Mouse (Mus musculus): ENCODE measurements around the gene Col4a6. TPM values are rescaled to one million over a fixed set of nuclear protein-coding genes. Genes with fewer than 3 reads are reported as not detected.

Gene Col4a6
- polyA plus RNA-seq, 1 experiment from 2014 or later, result not detected

- Histone ChIP-seq H3K27ac (no peak overlapping the region), H3K4me3 (ENCODE audit: inconsistent target) (no peak overlapping the region), H3K36me3 (ENCODE audit: inconsistent target) (no peaks in the 10 kb centered on the region), H3K79me2 (ENCODE audit: inconsistent target) (no peaks in the 10 kb centered on the region)
- 87% methylated on average over 2 of the region's 2 CpGs for WGBS (ENCODE audit: missing documents)
These were observed 132.5 kb downstream of the Col4a6 start for GRCm38 (mm10) chrX:141341417-141341816.

GRCm38 (mm10) chrX:141328044-141328443 lies 145.8 kb downstream of the Col4a6 start:
- Histone ChIP-seq H3K36me3 (ENCODE audit: inconsistent target) (no peaks in the 10 kb centered on the region), H3K4me3 (ENCODE audit: inconsistent target) (no peak overlapping the region), H3K27ac (no peak overlapping the region), H3K79me2 (ENCODE audit: inconsistent target) (no peaks in the 10 kb centered on the region)
- 87% methylated on average over 2 of the region's 2 CpGs for WGBS (ENCODE audit: missing documents)

GRCm38 (mm10) chrX:141324201-141324600 lies 149.7 kb downstream of the Col4a6 start:
- H3K79me2 ChIP-seq (ENCODE audit: inconsistent target), result no peaks in the 10 kb centered on the region
- 90% methylated on average over 3 of the region's 3 CpGs for WGBS (ENCODE audit: missing documents)
- no peak overlapping the region for H3K27ac ChIP-seq
- H3K4me3 ChIP-seq (ENCODE audit: inconsistent target), result no peak overlapping the region
- H3K36me3 ChIP-seq (ENCODE audit: inconsistent target), result no peaks in the 10 kb centered on the region

- H3K36me3 ChIP-seq (ENCODE audit: inconsistent target), result no peaks in the 10 kb centered on the region
- no peak overlapping the region for H3K27ac ChIP-seq
- WGBS (ENCODE audit: missing documents), result 14% methylated on average over 1 of the region's 1 CpGs
- H3K4me3 ChIP-seq (ENCODE audit: inconsistent target), result no peak overlapping the region
- no peaks in the 10 kb centered on the region for H3K79me2 ChIP-seq (ENCODE audit: inconsistent target)
These were observed 157.7 kb downstream of the Col4a6 start for GRCm38 (mm10) chrX:141316217-141316616.

- no peak overlapping the region for H3K27ac ChIP-seq
- WGBS (ENCODE audit: missing documents), result 63% methylated on average over 2 of the region's 3 CpGs
- H3K4me3 ChIP-seq (ENCODE audit: inconsistent target), result no peak overlapping the region
- no peaks in the 10 kb centered on the region for H3K36me3 ChIP-seq (ENCODE audit: inconsistent target)
- no peaks in the 10 kb centered on the region for H3K79me2 ChIP-seq (ENCODE audit: inconsistent target)
These were observed 158.1 kb downstream of the Col4a6 start for GRCm38 (mm10) chrX:141315795-141316194.

GRCm38 (mm10) chrX:141292702-141293462 lies 181.0 kb downstream of the Col4a6 start:
- 47% methylated on average over 3 of the region's 3 CpGs for WGBS (ENCODE audit: missing documents)
- H3K27ac ChIP-seq, result no peak overlapping the region
- H3K79me2 ChIP-seq (ENCODE audit: inconsistent target), result no peaks in the 10 kb centered on the region
- H3K36me3 ChIP-seq (ENCODE audit: inconsistent target), result no peaks in the 10 kb centered on the region
- H3K4me3 ChIP-seq (ENCODE audit: inconsistent target), result no peak overlapping the region

GRCm38 (mm10) chrX:141276397-141276796 lies 197.5 kb downstream of the Col4a6 start:
- Histone ChIP-seq H3K36me3 (ENCODE audit: inconsistent target) (no peaks in the 10 kb centered on the region), H3K27ac (no peak overlapping the region), H3K79me2 (ENCODE audit: inconsistent target) (no peaks in the 10 kb centered on the region), H3K4me3 (ENCODE audit: inconsistent target) (no peak overlapping the region)
- WGBS (ENCODE audit: missing documents), result 88% methylated on average over 2 of the region's 2 CpGs

GRCm38 (mm10) chrX:141265986-141266385 lies 207.9 kb downstream of the Col4a6 start:
- H3K79me2 ChIP-seq (ENCODE audit: inconsistent target), result no peaks in the 10 kb centered on the region
- 75% methylated on average over 1 of the region's 1 CpGs for WGBS (ENCODE audit: missing documents)

GRCm38 (mm10) chrX:141249636-141250035 lies 224.2 kb downstream of the Col4a6 start:
- no CpG with 5 or more reads among the region's 1 CpGs for WGBS (ENCODE audit: missing documents)
- H3K36me3 ChIP-seq (ENCODE audit: inconsistent target), result no peaks in the 10 kb centered on the region
- no peak overlapping the region for H3K27ac ChIP-seq
- H3K4me3 ChIP-seq (ENCODE audit: inconsistent target), result no peak overlapping the region
- H3K79me2 ChIP-seq (ENCODE audit: inconsistent target), result no peaks in the 10 kb centered on the region

More at GRCm38 (mm10) chrX:141265986-141266385, 207.9 kb downstream of the Col4a6 start:
- no peak overlapping the region for H3K27ac ChIP-seq
- H3K36me3 ChIP-seq (ENCODE audit: inconsistent target), result no peaks in the 10 kb centered on the region
- H3K4me3 ChIP-seq (ENCODE audit: inconsistent target), result no peak overlapping the region

- Histone ChIP-seq H3K27ac (no peak overlapping the region), H3K4me3 (ENCODE audit: inconsistent target) (no peak overlapping the region), H3K36me3 (ENCODE audit: inconsistent target) (no peaks in the 10 kb centered on the region), H3K79me2 (ENCODE audit: inconsistent target) (no peaks in the 10 kb centered on the region)
- 74% methylated on average over 2 of the region's 2 CpGs for WGBS (ENCODE audit: missing documents)
These were observed 237.1 kb downstream of the Col4a6 start for GRCm38 (mm10) chrX:141236564-141237333.

GRCm38 (mm10) chrX:141228169-141228568 lies 245.7 kb downstream of the Col4a6 start:
- no peak overlapping the region for H3K4me3 ChIP-seq (ENCODE audit: inconsistent target)
- no peaks in the 10 kb centered on the region for H3K36me3 ChIP-seq (ENCODE audit: inconsistent target)
- H3K27ac ChIP-seq, result no peak overlapping the region
- WGBS (ENCODE audit: missing documents), result 30% methylated on average over 2 of the region's 2 CpGs
- H3K79me2 ChIP-seq (ENCODE audit: inconsistent target), result no peaks in the 10 kb centered on the region

GRCm38 (mm10) chrX:141212802-141213201 lies 261.1 kb downstream of the Col4a6 start:
- H3K27ac ChIP-seq, result no peak overlapping the region
- no peaks in the 10 kb centered on the region for H3K36me3 ChIP-seq (ENCODE audit: inconsistent target)
- H3K79me2 ChIP-seq (ENCODE audit: inconsistent target), result no peaks in the 10 kb centered on the region
- no peak overlapping the region for H3K4me3 ChIP-seq (ENCODE audit: inconsistent target)
- 52% methylated on average over 5 of the region's 5 CpGs for WGBS (ENCODE audit: missing documents)

GRCm38 (mm10) chrX:141198993-141199392 lies 274.9 kb downstream of the Col4a6 start:
- no peak overlapping the region for H3K27ac ChIP-seq
- no peaks in the 10 kb centered on the region for H3K79me2 ChIP-seq (ENCODE audit: inconsistent target)
- H3K4me3 ChIP-seq (ENCODE audit: inconsistent target), result no peak overlapping the region
- WGBS (ENCODE audit: missing documents), result 84% methylated on average over 3 of the region's 3 CpGs
- H3K36me3 ChIP-seq (ENCODE audit: inconsistent target), result no peaks in the 10 kb centered on the region

GRCm38 (mm10) chrX:141195036-141195435 lies 278.8 kb downstream of the Col4a6 start:
- Histone ChIP-seq H3K79me2 (ENCODE audit: inconsistent target) (no peaks in the 10 kb centered on the region), H3K4me3 (ENCODE audit: inconsistent target) (no peak overlapping the region), H3K27ac (no peak overlapping the region), H3K36me3 (ENCODE audit: inconsistent target) (no peaks in the 10 kb centered on the region)

- WGBS (ENCODE audit: missing documents), result 43% methylated on average over 7 of the region's 7 CpGs
- H3K27ac ChIP-seq, result no peak overlapping the region
- H3K36me3 ChIP-seq (ENCODE audit: inconsistent target), result no peaks in the 10 kb centered on the region
These were observed 298.5 kb downstream of the Col4a6 start for GRCm38 (mm10) chrX:141175353-141175752.

More at GRCm38 (mm10) chrX:141175353-141175752, 298.5 kb downstream of the Col4a6 start:
- Histone ChIP-seq H3K79me2 (ENCODE audit: inconsistent target) (no peaks in the 10 kb centered on the region), H3K4me3 (ENCODE audit: inconsistent target) (no peak overlapping the region)
